Mouse (Mus musculus) retina, postnatal 7 days (tissue): ENCODE data around the gene Nradd.

Experiments used
- DNase-seq: peaks from one replicate; pipeline ENCODE4 v3.0.0-alpha.2; 2012; ENCODE audit warnings: low read depth, low spot score

The Nradd gene

GRCm38 (mm10) chr9:110611471-110611870, 12.8 kb downstream of the Nradd start:
- DNase-seq: no peak

GRCm38 (mm10) chr9:110583521-110583920, 40.7 kb downstream of the Nradd start:
- DNase-seq: no peak

DNA sequence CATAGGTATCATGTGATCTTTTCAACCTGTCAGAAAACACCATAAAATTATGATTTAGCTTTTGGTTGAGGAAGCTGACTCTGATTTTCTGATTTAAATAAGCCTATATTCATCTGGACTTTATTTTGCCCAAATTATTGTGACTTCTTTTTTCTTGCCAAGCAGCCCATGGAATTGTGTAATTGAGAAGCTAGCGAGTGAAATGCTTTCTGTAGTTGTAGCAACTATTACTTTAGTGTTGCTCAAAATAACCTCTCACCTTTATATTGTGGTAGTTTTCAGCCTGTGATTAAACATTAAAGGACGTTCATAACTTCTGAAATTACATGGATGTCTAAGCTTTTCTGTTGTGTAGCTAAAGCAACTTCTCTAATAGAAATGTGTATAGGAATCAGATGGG, 42.1 kb downstream of the Nradd start:
- no peak for DNase-seq
